Mouse (Mus musculus) limb, embryonic 14.5 days (tissue): ENCODE results near the gene Chrna1. TPM values are rescaled to one million over a fixed set of nuclear protein-coding genes. Genes with fewer than 3 reads are reported as not detected.

Source experiments
- ATAC-seq: fragments of 200-750 bp; cut with Nextera tagmentation; 2 replicates; pipeline ENCODE4 v1.8.0; 2017; ENCODE audit warnings: low read depth, moderate number of reproducible peaks, moderate TSS enrichment; ENCODE audit not compliant: low FRiP score
- DNase-seq: peaks from one replicate; pipeline ENCODE4 v3.0.0-alpha.2; 2015; ENCODE audit warnings: low spot score
- H3K27ac ChIP-seq: fragments of 300-500 bp; sonication (generic); replicated peaks from 2 replicates; pipeline ENCODE4 v1.5.1; 2014; ENCODE audit warnings: low read depth, mild to moderate bottlenecking, low read length, moderate library complexity, mixed read lengths
- H3K27me3 ChIP-seq: fragments of 300-500 bp; sonication (generic); 2 replicates; pipeline ENCODE4 v1.6.1; 2014; ENCODE audit warnings: low read length, mixed read lengths; ENCODE audit not compliant: control insufficient read depth, insufficient read depth
- H3K36me3 ChIP-seq: fragments of 300-500 bp; sonication (generic); 2 replicates; pipeline ENCODE4 v1.6.1; 2014; ENCODE audit warnings: mild to moderate bottlenecking, low read length, moderate library complexity, mixed read lengths; ENCODE audit not compliant: control insufficient read depth, insufficient read depth
- H3K4me1 ChIP-seq: fragments of 300-500 bp; sonication (generic); 2 replicates; pipeline ENCODE4 v1.6.1; 2014; ENCODE audit warnings: antibody characterized with exemption, low read length, mixed read lengths; ENCODE audit not compliant: control insufficient read depth, insufficient read depth
- H3K4me2 ChIP-seq: fragments of 300-500 bp; sonication (generic); replicated peaks from 2 replicates; pipeline ENCODE4 v1.6.1; 2014; ENCODE audit warnings: low read depth, mild to moderate bottlenecking, low read length, moderate library complexity; ENCODE audit not compliant: severe bottlenecking
- H3K4me3 ChIP-seq: fragments of 300-500 bp; sonication (generic); replicated peaks from 2 replicates; pipeline ENCODE4 v1.5.1; 2014; ENCODE audit warnings: low read length
- H3K9ac ChIP-seq: fragments of 300-500 bp; sonication (generic); 2 replicates; pipeline ENCODE4 v1.6.1; 2014; ENCODE audit warnings: mild to moderate bottlenecking, low read depth, low read length, moderate library complexity; ENCODE audit not compliant: severe bottlenecking
- H3K9me3 ChIP-seq: fragments of 300-500 bp; sonication (generic); 2 replicates; pipeline ENCODE4 v1.6.1; 2016; ENCODE audit warnings: low read length; ENCODE audit not compliant: control insufficient read depth
- POLR2A ChIP-seq: fragments of 200-500 bp; IDR thresholded peaks from 2 replicates; pipeline ENCODE4 v1.8.0; 2012; ENCODE audit warnings: inconsistent platforms, mild to moderate bottlenecking, moderate library complexity, borderline replicate concordance; ENCODE audit not compliant: insufficient read depth, insufficient read length; ENCODE audit errors: extremely low read depth
- WGBS: fragments of 180-500 bp; shearing (Covaris S2); extraction: QIAGEN DNeasy Blood & Tissue Kit; methylation state at CpG from one replicate; pipeline ENCODE4 v1.1.7; 2014; 5-methylcytosine and 5-hydroxymethylcytosine counted together
- polyA plus RNA-seq, 2 experiments: library from polyadenylated mRNA; depleted of rRNA in 1 of 2; stranded (reverse) in 1 of 2; unstranded in 1 of 2; fragments of >200 nt; fragmentation: Nextera tagmentation in 1 of 2; extraction: Ambion mirVana in 1 of 2; gene quantifications; 2 replicates each; pipeline versions ENCODE4 v1.2.1 to v1.2.3; 2012 to 2014

Gene Chrna1
- polyA plus RNA-seq, 2 experiments = 8.9 to 19.4 TPM

DNA sequence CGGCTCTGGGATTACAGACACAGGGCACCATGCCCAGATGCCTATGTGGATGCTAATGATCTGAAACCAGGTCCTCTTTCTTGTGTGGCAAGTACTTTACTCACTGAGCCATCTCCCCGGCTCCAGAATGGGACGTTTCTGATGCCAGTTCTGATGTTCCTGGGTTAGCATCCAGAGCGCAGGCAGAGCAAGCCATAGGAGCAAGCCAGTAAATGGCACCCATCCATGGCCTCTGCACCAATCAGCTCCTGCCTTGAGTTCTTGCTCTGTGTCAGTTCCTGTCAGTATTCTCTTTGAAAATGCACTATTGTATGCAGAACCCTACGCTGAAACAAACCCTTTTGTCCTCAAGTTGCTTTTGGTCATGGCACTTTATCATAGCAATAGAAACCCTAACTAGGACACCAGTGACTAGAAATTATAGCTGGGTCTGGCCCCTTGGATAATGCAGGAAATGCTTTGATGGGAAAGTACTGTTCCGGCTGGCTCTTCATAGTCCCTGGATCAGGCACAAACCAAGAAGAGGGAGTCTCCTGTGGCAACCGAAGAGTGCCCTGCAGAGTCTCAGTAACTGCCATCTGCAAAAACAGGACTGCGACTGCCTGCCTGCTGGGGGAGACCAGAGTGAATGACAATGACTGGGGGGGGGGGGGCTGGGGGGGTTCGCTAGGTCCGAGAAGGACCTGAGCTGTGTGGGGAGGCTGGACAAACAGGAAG, 6.4 kb upstream of the Chrna1 start:
- WGBS = 62% methylated on average over 10 of the region's 10 CpGs
- Histone ChIP-seq H3K27me3 (no peaks in the 10 kb centered on the region), H3K4me2 (no peak overlapping the region), H3K4me3 (no peak overlapping the region), H3K36me3 (no peaks in the 10 kb centered on the region), H3K4me1 (peaks cover 19% of the 10 kb centered on the region), H3K9ac (no peak overlapping the region), H3K9me3 (no peaks in the 10 kb centered on the region), H3K27ac (no peak overlapping the region)
- TF ChIP-seq POLR2A = no peak
- no peak for ATAC-seq
- DNase-seq = no peak

- TF ChIP-seq POLR2A = no peak
- Histone ChIP-seq H3K27me3 (no peaks in the 10 kb centered on the region), H3K36me3 (no peaks in the 10 kb centered on the region), H3K9ac (peak overlapping the region; percentile 43), H3K27ac (no peak overlapping the region), H3K4me1 (peaks cover 17% of the 10 kb centered on the region), H3K9me3 (no peaks in the 10 kb centered on the region), H3K4me3 (peak overlapping the region; percentile 44), H3K4me2 (peak overlapping the region; percentile 52)
- DNase-seq = peak; percentile 41
- 13% methylated on average over 12 of the region's 12 CpGs for WGBS
- peak; percentile 12; the same call in 1 of the 2 replicates for ATAC-seq
Observed at GRCm38 (mm10) chr2:73585347-73585831, 5.3 kb upstream of the Chrna1 start.

- H3K4me1 ChIP-seq = peaks cover 12% of the 10 kb centered on the region
- peak overlapping the region; percentile 44 for H3K4me3 ChIP-seq
- H3K27ac ChIP-seq = no peak overlapping the region
- TF ChIP-seq POLR2A = no peak
- no peaks in the 10 kb centered on the region for H3K27me3 ChIP-seq
- 3% methylated on average over 16 of the region's 18 CpGs for WGBS
- DNase-seq = peak; percentile 89
- H3K9ac ChIP-seq = peak overlapping the region; percentile 43
- H3K9me3 ChIP-seq = no peaks in the 10 kb centered on the region
- ATAC-seq = peak; percentile 82
- peak overlapping the region; percentile 52 for H3K4me2 ChIP-seq
- H3K36me3 ChIP-seq = no peaks in the 10 kb centered on the region
Observed at GRCm38 (mm10) chr2:73584645-73585346, 4.7 kb upstream of the Chrna1 start.

- Histone ChIP-seq H3K4me2 (no peak overlapping the region), H3K27ac (no peak overlapping the region), H3K9me3 (no peaks in the 10 kb centered on the region), H3K9ac (no peak overlapping the region), H3K4me3 (no peak overlapping the region), H3K4me1 (peaks cover 15% of the 10 kb centered on the region), H3K36me3 (no peaks in the 10 kb centered on the region), H3K27me3 (no peaks in the 10 kb centered on the region)
- no peak for ATAC-seq
- WGBS = 85% methylated on average over 5 of the region's 5 CpGs
- TF ChIP-seq POLR2A = no peak
- no peak for DNase-seq
Observed at GRCm38 (mm10) chr2:73580720-73581119, 582 bp upstream of the Chrna1 start.

DNA sequence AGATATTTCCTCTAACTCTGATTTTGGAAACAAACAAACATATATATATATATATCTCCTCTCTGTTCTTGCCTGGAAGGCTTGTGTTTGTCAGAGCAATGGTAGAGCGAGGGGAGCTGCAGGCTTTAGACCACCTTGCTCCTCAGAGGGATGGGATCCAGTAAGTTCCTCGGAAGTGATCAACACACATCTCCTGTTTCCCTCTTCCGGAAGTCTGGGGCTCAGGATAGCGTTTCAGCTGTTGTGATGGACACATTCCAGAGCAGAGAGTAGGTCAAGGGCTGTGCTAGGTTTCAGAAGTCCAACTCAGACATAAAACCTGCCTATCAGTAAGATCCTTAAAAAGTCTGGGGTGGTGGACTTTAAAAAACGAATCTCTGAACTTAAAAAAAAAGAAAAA, 970 bp downstream of the Chrna1 start:
- ATAC-seq = no peak
- no peaks in the 10 kb centered on the region for H3K36me3 ChIP-seq
- H3K4me3 ChIP-seq = no peak overlapping the region
- H3K4me2 ChIP-seq = no peak overlapping the region
- peaks cover 9% of the 10 kb centered on the region for H3K4me1 ChIP-seq
- no peak overlapping the region for H3K9ac ChIP-seq
- DNase-seq = no peak
- WGBS = 53% methylated on average over 5 of the region's 5 CpGs
- H3K27me3 ChIP-seq = no peaks in the 10 kb centered on the region
- no peaks in the 10 kb centered on the region for H3K9me3 ChIP-seq
- TF ChIP-seq POLR2A = no peak
- H3K27ac ChIP-seq = no peak overlapping the region
